Mouse (Mus musculus) embryonic facial prominence, embryonic 12.5 days (tissue): ENCODE measurements around the gene Fancg. TPM values are rescaled to one million over a fixed set of nuclear protein-coding genes. Genes with fewer than 3 reads are reported as not detected.

Experiments
- ATAC-seq: fragments of 200-750 bp; cut with Nextera tagmentation; 2 replicates; pipeline ENCODE4 v1.8.0; 2017; ENCODE audit not compliant: insufficient number of reproducible peaks, insufficient read depth, low FRiP score, low TSS enrichment
- H3K27ac ChIP-seq: fragments of 300-500 bp; sonication (generic); 2 replicates; pipeline ENCODE4 v1.5.1; 2016; ENCODE audit warnings: mild to moderate bottlenecking
- H3K27me3 ChIP-seq: fragments of 300-500 bp; sonication (generic); 2 replicates; pipeline ENCODE4 v1.6.1; 2016; ENCODE audit warnings: mild to moderate bottlenecking, moderate library complexity
- H3K36me3 ChIP-seq: fragments of 300-500 bp; sonication (generic); 2 replicates; pipeline ENCODE4 v1.6.1; 2016; ENCODE audit warnings: mild to moderate bottlenecking
- H3K4me1 ChIP-seq: fragments of 300-500 bp; sonication (generic); 2 replicates; pipeline ENCODE4 v1.6.1; 2016
- H3K4me2 ChIP-seq: fragments of 300-500 bp; sonication (generic); replicated peaks from 2 replicates; pipeline ENCODE4 v1.6.1; 2016; ENCODE audit warnings: mild to moderate bottlenecking, moderate library complexity
- H3K4me3 ChIP-seq: fragments of 300-500 bp; sonication (generic); 2 replicates; pipeline ENCODE4 v1.5.1; 2016; ENCODE audit warnings: mild to moderate bottlenecking
- H3K9ac ChIP-seq: fragments of 300-500 bp; sonication (generic); 2 replicates; pipeline ENCODE4 v1.6.1; 2016; ENCODE audit warnings: mild to moderate bottlenecking, moderate library complexity
- H3K9me3 ChIP-seq: fragments of 300-500 bp; sonication (generic); 2 replicates; pipeline ENCODE4 v1.6.1; 2016; ENCODE audit warnings: mild to moderate bottlenecking, moderate library complexity
- WGBS: fragments of 180-500 bp; shearing (Covaris S2); methylation state at CpG from one replicate; pipeline ENCODE4 v1.1.7; 2016; 5-methylcytosine and 5-hydroxymethylcytosine counted together
- polyA plus RNA-seq: library from polyadenylated mRNA; unstranded; fragments of >200 nt; fragmentation: Nextera tagmentation; extraction: Ambion mirVana; gene quantifications from 2 replicates; pipeline ENCODE4 v1.2.1, GENCODE M21; 2016

Fancg gene
- polyA plus RNA-seq, 1 experiment from 2014 or later, result 20.8 TPM

DNA sequence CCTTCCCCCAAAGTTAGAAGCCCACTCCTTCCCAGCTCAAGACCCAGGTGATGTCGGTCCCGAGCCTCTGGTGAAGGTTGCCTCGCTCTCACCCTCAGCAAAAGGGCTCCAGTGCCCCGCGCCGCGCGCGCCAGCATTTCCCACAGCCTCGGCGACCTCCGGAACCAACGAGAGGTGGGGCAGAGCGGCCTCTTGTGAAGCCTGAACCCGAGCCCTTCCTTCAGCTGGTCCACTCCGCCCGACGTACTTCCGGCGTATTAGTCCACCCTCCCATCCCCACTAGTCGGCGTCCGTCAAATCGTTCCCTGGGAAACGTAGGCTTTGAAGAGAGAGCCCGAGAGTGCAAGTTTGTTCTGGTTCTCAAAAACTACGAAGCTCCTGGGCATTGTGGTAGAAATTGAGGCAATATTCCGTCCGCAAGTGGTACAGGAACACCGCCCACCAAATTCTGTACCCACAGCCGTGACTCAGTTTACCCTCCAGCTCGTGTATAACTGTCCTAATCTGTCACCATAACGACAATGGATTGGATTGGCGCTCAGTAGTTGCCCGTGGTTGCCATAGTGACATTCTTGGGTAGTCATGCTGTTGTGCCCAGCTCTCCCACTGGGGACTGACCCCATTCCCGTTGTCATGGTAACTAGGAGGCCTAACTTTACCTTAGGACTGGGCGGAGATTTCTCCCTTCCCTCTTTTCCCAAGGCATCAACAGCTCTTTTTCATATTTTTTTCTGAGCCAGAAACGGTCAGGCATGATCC lies 21.1 kb upstream of the Fancg start, which contains the start of gene Stoml2:
Gene Stoml2, minus strand, starts transcription at position 474 of the 759 bp plus-strand sequence.
- Histone ChIP-seq H3K9me3 (no peaks in the 10 kb centered on the region), H3K27me3 (no peaks in the 10 kb centered on the region), H3K9ac (peak within 1 kb of the TSS; percentile 85), H3K27ac (peak within 1 kb of the TSS; percentile 88), H3K4me1 (peaks cover 16% of the 10 kb centered on the region), H3K4me2 (peak within 1 kb of the TSS; percentile 79), H3K4me3 (peak within 1 kb of the TSS; percentile 72), H3K36me3 (peaks cover 65% of the 10 kb centered on the region)
- under 1% methylated on average over 38 of the region's 38 CpGs for WGBS
- peak; percentile 92 for ATAC-seq

DNA sequence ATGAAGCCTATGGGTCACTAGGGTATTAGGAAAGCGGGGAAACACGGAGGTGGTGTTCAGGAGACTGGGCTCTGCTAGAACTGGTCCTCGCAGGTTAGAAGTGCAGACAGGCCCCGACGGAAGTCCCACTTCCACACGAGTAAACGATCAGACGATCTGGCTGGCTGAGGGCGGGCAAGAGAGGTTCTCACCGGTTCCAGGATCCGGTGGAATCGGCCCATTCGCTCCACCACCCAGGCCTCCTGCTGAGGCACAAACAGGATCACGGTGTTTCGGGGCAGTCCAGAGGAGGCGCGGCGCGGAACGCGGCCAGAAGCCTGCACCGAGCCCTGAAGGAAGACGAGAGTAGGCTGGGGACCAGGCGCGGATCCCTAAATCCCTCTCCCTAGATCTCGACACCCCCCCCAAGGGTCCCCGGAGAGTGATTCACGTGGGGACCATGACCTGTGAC lies 20.5 kb upstream of the Fancg start:
- H3K27ac ChIP-seq, result peak overlapping the region; percentile 88
- 2% methylated on average over 28 of the region's 28 CpGs for WGBS
- H3K4me1 ChIP-seq, result peaks cover 16% of the 10 kb centered on the region
- H3K9me3 ChIP-seq, result no peaks in the 10 kb centered on the region
- peak overlapping the region; percentile 79 for H3K4me2 ChIP-seq
- ATAC-seq, result peak; percentile 25; the same call in 1 of the 2 replicates
- H3K36me3 ChIP-seq, result peaks cover 59% of the 10 kb centered on the region
- peak overlapping the region; percentile 72 for H3K4me3 ChIP-seq
- peak overlapping the region; percentile 85 for H3K9ac ChIP-seq
- H3K27me3 ChIP-seq, result no peaks in the 10 kb centered on the region

DNA sequence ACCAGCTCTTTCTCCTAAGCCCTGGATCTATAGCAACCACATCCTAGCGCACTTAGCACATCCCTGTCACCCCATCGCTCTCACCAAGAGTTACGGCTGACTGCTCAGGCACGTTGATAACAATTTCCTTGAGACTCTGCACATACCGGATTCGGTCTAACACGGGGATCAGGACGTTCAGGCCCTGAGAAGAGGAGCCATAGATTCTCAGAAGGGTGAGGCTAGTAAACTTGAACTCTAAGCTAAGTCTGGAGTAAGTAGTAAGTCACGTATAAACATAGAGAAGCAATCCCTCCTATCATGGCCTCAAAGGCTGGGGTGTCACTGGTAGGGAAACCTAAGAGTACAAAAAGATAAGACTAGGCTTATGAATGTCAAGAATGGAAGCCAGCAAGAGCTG lies 20.0 kb upstream of the Fancg start:
- no peaks in the 10 kb centered on the region for H3K27me3 ChIP-seq
- H3K36me3 ChIP-seq, result peaks cover 55% of the 10 kb centered on the region
- H3K9ac ChIP-seq, result peak overlapping the region; percentile 85
- WGBS, result 77% methylated on average over 9 of the region's 9 CpGs
- H3K4me3 ChIP-seq, result peak overlapping the region; percentile 72
- H3K4me2 ChIP-seq, result peak overlapping the region; percentile 79
- no peaks in the 10 kb centered on the region for H3K9me3 ChIP-seq
- H3K27ac ChIP-seq, result peak overlapping the region; percentile 88; the same call in 1 of the 2 replicates
- no peak for ATAC-seq
- peaks cover 16% of the 10 kb centered on the region for H3K4me1 ChIP-seq

DNA sequence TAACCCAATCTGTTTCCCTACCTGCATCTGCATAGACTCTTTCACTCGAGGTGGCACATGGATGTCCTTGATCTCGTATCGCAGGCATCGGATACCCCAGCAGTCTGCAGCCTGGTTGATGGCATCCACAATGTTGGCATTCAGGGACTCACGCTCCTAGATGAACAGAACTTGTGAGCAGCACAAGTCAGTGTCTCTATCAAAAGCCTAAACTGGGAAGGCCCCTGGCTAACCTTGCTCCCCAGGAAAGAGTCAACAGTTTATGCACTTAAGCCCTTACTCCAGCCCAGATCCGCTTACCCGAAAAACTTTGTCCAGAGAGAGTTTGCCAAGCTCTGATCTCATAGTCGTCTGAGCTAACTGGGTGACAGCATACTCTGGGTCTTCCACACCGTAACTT lies 19.4 kb upstream of the Fancg start:
- no peak overlapping the region for H3K4me3 ChIP-seq
- H3K9me3 ChIP-seq, result no peaks in the 10 kb centered on the region
- H3K27me3 ChIP-seq, result no peaks in the 10 kb centered on the region
- no peak overlapping the region; the same call in 1 of the 2 replicates for H3K9ac ChIP-seq
- H3K4me1 ChIP-seq, result peaks cover 20% of the 10 kb centered on the region
- no peak overlapping the region for H3K27ac ChIP-seq
- H3K36me3 ChIP-seq, result peaks cover 50% of the 10 kb centered on the region
- ATAC-seq, result no peak
- WGBS, result 90% methylated on average over 9 of the region's 9 CpGs
- no peak overlapping the region for H3K4me2 ChIP-seq

DNA sequence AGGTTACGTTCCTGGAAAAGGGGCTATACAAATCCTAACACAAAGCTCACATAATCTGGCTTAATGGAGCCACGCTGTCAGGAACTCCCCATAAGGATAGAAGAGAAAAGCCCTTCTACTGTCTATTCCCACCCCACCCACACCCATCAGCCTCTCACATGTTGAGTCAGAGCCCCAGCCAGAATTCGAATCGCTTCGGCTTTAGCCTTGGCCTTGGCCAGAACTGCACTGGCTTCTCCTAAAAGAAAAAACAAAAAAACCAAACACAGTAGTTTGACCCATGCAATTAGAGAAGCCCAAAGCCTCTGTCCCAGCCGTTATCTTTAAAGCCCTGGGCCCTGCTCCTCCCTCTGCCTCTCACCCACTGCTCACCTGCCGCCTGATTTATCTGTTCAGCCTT lies 18.8 kb upstream of the Fancg start:
- H3K4me2 ChIP-seq, result no peak overlapping the region
- H3K9ac ChIP-seq, result no peak overlapping the region; the same call in 1 of the 2 replicates
- no peak overlapping the region for H3K27ac ChIP-seq
- no peaks in the 10 kb centered on the region for H3K27me3 ChIP-seq
- H3K36me3 ChIP-seq, result peaks cover 44% of the 10 kb centered on the region
- 86% methylated on average over 7 of the region's 7 CpGs for WGBS
- ATAC-seq, result no peak
- H3K9me3 ChIP-seq, result no peaks in the 10 kb centered on the region
- peaks cover 26% of the 10 kb centered on the region for H3K4me1 ChIP-seq
- no peak overlapping the region for H3K4me3 ChIP-seq

DNA sequence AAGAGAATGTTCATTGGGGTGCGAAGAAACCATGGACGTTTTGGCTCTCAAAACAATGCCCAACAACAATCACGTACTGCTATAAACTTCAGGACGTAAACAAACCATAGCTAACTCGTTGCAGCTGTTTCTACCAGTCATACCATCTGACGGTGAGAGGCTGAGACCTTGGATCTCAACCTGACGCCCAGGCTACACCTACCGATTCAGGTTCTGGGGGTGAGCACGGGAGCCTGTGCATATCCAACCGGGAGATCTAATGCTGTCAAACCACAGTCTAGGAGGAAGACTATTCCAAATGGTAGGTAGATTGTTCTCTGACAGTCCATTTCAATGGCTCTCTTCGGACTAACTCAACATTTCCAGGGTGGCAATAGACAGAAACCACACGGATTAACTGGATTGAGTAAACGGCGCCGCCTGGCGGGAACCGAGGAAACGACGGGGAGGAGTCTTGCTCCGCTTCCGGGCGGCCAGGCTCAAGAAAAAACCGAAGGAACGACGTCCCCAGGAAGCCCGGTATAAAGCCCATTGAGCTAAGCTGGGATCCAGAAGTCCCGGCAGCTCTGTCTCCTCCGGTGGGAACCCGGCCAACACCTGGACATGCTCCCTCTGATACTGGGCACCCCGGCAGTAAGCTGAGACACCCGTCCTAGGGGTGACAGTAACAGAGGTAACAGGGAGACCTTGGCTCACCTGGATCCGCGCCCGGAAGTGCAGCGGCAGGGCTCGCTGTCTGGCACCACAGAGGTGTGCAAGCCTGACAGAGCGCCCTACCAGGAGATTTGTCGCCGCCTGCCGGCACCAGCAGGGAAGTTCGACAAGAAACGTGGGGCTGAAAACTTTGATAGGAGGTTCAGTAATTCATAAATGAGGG lies 15.0 kb upstream of the Fancg start, which contains the start of gene Pigo:
Gene Pigo, minus strand, starts transcription at position 736 of the 877 bp plus-strand sequence.
- Histone ChIP-seq H3K4me1 (peaks cover 17% of the 10 kb centered on the region), H3K4me3 (peak within 1 kb of the TSS; percentile 62), H3K27ac (peak within 1 kb of the TSS; percentile 88), H3K9me3 (no peaks in the 10 kb centered on the region), H3K27me3 (no peaks in the 10 kb centered on the region), H3K9ac (peak within 1 kb of the TSS; percentile 53), H3K36me3 (peaks cover 62% of the 10 kb centered on the region), H3K4me2 (peak within 1 kb of the TSS; percentile 72)
- 7% methylated on average over 42 of the region's 42 CpGs for WGBS
- ATAC-seq, result peak; percentile 82

DNA sequence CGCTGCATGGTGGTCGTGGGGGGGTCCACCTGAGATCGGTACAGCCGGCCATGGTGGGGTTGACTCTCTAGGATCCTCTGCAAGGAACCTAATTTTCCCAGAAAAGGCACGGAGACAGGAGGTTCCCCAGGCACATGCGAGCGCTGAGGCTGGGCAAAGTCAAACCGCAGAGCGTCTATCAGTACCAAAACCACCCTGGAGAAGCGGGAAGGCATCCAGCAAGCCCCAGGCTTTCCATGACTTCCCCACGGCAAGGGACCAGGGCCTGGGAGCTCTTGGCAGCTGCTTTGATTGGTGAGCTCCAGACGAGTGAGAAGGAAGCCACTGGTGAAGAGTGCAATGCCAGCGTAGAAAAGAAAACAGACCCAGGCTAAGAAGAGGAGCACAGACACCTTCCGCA lies 14.4 kb upstream of the Fancg start:
- H3K36me3 ChIP-seq, result peaks cover 66% of the 10 kb centered on the region
- H3K4me2 ChIP-seq, result peak overlapping the region; percentile 72
- H3K4me1 ChIP-seq, result peaks cover 10% of the 10 kb centered on the region
- peak overlapping the region; percentile 88 for H3K27ac ChIP-seq
- H3K4me3 ChIP-seq, result peak overlapping the region; percentile 62
- H3K9me3 ChIP-seq, result no peaks in the 10 kb centered on the region
- no peaks in the 10 kb centered on the region for H3K27me3 ChIP-seq
- WGBS, result 84% methylated on average over 14 of the region's 14 CpGs
- H3K9ac ChIP-seq, result peak overlapping the region; percentile 53; the same call in 1 of the 2 replicates
- no peak for ATAC-seq

DNA sequence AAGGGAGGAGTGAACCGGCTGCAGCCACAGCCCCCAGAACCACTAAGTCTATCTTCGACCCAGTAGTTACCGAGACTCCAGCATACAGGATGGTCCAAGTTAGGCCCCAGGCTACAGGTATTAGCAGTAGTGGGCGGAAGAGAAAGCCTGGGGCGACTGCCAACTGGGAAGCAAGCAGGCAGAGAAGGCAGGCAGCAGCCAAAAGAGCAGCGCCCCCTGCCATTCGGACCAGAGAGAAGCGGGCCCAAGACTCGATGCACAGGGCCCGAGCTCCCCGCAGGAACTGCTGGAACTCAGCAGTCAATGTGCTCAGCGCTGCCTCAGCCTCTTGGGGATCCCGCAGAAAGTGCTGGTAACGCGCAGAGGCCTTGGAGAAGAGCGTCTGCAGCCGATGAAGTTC lies 11.0 kb upstream of the Fancg start:
- Histone ChIP-seq H3K27ac (no peak overlapping the region), H3K4me1 (peaks cover 10% of the 10 kb centered on the region), H3K9me3 (no peaks in the 10 kb centered on the region), H3K4me2 (no peak overlapping the region), H3K4me3 (no peak overlapping the region), H3K9ac (no peak overlapping the region), H3K27me3 (no peaks in the 10 kb centered on the region), H3K36me3 (peaks cover 63% of the 10 kb centered on the region)
- WGBS, result 69% methylated on average over 17 of the region's 17 CpGs
- no peak for ATAC-seq

DNA sequence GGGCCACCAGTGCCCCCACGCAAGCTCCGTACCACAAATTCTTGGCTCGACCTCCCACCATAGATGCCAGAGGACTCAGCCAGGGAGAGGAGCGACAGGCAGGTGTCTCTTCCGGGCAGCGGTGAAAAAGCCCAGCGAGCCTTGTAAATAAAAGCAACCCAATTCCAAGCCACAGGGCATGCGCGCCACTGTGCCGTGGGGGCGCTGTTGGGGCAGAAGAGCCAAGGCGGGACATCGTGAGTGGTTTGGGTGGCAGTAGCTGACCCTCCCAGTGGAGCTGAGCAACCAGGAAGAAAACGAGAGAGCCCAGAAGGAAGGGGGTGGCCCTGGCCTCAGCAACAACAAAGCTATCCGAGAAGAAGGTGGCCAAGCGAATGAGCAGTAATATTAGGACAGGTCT lies 10.6 kb upstream of the Fancg start:
- Histone ChIP-seq H3K27me3 (no peaks in the 10 kb centered on the region), H3K27ac (no peak overlapping the region), H3K9ac (no peak overlapping the region), H3K4me2 (no peak overlapping the region), H3K9me3 (no peaks in the 10 kb centered on the region), H3K4me3 (no peak overlapping the region), H3K4me1 (peaks cover 10% of the 10 kb centered on the region), H3K36me3 (peaks cover 63% of the 10 kb centered on the region)
- 85% methylated on average over 16 of the region's 16 CpGs for WGBS
- ATAC-seq, result no peak

DNA sequence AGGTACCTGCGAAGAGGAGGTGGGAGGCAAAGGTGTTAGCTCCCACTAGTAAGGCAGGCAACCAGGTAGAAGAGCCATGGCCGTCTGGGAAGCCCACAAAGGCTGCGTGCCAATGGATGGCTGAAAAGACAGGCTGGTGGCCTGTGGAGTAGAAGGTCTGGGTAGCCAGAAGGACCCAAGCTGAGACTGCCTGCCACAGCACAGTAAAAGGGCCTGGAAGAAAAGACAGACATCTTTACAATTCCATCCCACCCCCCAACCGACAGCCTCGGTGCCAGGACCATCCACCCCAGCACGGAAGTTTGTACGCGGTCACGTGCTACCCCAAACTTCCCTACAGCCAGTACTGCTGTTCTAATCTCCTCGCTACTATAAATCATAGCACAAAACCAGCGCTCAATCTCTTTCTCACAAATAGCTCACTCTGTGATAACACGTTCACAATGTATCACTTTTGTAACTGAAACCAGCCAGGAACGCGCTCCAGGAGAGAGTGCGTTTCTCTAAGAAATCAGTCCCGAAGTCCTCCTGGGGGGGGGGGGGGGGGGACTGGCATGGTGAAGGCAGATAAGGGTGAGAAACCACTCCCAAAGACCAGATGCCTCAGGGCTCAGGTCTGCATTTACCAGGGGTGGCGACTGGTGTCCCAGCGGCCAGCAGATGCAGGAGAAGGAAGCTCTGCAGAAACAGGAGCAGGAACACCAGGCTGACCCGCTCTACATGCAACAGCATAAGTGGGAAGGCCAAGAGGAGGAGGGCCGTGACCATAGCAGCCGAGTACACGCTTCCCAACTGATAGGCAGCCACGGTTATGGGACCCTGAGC lies 9.5 kb upstream of the Fancg start:
- WGBS, result 93% methylated on average over 23 of the region's 23 CpGs
- Histone ChIP-seq H3K4me3 (no peak overlapping the region), H3K36me3 (peaks cover 66% of the 10 kb centered on the region), H3K4me2 (no peak overlapping the region), H3K4me1 (peaks cover 7% of the 10 kb centered on the region), H3K27me3 (no peaks in the 10 kb centered on the region), H3K27ac (no peak overlapping the region), H3K9ac (no peak overlapping the region), H3K9me3 (no peaks in the 10 kb centered on the region)
- no peak for ATAC-seq

DNA sequence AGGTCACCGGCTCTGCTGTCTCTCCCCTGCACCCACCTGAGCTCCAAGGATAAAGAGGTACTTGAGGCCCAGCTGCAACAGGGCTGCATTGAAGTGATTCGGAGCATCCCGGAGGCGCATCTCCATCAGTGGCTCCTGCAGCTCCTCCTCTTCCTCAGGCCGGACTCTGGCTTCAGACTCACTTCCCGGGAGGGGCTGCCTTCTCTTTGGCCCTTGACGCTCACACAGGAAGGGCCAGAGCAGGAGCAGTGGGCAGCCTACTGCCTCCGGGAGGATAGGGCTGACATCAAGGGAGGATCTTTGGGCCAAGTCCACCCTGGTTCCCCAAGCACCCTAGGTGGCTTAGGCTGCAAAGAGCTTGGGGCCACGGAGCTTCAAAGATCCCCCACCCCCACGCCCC lies 8.9 kb upstream of the Fancg start:
- H3K27ac ChIP-seq, result no peak overlapping the region
- H3K4me2 ChIP-seq, result no peak overlapping the region
- 94% methylated on average over 10 of the region's 10 CpGs for WGBS
- no peak overlapping the region for H3K4me3 ChIP-seq
- ATAC-seq, result no peak
- H3K9ac ChIP-seq, result no peak overlapping the region
- H3K4me1 ChIP-seq, result 0 out of 2 replicates have a peak, but pooled peaks cover under 1% of the 10 kb centered on the region
- peaks cover 66% of the 10 kb centered on the region for H3K36me3 ChIP-seq
- no peaks in the 10 kb centered on the region for H3K27me3 ChIP-seq
- H3K9me3 ChIP-seq, result no peaks in the 10 kb centered on the region
